Mouse (Mus musculus) kidney, postnatal 25 days (tissue): ENCODE measurements at regions not wholly inside any gene's neighbourhood (a gene's known extent, or its start where the extent isn't known, plus 50 kb on each side); places are given as distances from the start of the nearest gene placed in this dataset.

Experiments used
- DNase-seq, 2 experiments: peaks; one replicate each; pipeline ENCODE4 v3.0.0; 2021; ENCODE audit warnings: mixed read lengths in 2 of 2

DNA sequence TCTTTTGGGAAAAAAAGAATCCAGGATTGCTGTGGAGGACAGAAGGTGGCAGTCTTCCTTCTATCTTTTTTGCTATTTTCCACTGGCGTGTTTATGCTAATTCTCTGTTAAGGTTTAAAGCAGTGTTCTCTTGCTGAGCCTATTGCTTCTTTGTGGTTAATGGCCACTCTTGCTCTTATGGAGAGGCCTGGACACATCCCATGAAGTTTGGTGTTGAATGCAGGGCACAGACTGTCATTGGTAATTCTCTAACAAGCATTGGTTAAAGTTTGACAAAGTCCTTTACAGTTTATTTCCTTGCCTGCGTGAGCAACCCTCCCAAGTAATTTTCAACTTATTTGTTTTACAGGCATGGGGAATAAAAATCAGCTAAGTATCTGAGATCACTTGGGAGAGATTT is 165.1 kb upstream of the Pdcd1 start:
- DNase-seq = no peak

DNA sequence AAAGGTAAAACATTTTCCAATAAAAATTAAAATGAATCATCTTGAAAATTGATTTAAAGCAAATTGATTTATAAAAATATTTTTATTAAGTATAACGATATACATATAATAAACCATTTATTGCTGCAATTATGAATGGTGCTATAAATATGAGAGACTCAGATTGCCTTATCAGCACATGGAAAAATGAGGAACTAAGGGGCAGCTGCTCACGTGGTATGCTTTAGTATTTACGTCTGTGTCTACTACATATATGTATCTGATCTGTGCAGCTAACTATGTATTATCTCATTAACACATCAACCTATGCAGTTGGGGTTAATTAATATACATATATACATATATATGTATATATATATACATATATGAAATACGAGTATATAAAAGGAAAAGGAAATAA is 156.6 kb upstream of the Pdcd1 start:
- DNase-seq = no peak

DNA sequence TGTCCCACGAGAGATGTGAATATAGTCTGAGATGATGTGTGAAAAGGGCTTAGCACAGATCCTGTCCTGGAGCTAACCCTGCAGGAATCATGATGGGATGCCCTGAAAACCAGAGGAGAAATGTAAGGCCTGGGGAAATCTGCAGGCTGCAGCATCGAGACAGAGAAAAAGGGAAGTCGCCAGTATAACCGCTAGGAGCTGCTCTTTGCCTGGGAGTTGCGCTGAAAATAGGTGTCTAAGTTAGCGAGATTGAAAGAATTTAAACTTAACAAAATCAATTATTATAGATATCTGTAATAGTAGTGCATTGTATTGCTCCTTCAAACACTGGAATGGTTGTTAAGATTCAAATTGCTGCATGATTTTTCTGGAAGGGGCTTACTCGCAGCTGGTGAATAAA is 155.5 kb upstream of the Pdcd1 start:
- DNase-seq = no peak

DNA sequence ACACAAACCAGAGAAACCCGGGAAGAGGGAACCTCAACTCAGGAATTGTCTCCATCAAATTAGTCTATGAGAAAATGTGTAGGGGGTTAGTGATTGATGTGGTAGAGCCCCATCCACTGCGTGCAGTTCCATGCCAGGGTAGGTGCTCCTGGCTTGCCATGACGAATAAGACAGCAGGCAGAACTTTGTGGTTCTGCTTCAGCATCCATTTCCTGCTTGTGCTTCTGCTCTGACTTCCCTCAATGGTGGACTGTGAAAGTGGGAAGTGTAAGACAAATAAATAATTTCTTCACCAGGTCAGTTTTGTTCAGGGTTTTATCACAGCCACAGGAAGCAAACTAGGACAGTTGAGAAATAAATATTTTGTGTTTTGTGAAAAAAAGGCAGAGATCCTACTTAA is 150.9 kb upstream of the Pdcd1 start:
- DNase-seq = no peak

GRCm38 (mm10) chr1:94183876-94184275 is 131.5 kb upstream of the Pdcd1 start:
- no peak for DNase-seq

- DNase-seq = no peak
Measured at GRCm38 (mm10) chr1:94149958-94150357, 97.6 kb upstream of the Pdcd1 start.

DNA sequence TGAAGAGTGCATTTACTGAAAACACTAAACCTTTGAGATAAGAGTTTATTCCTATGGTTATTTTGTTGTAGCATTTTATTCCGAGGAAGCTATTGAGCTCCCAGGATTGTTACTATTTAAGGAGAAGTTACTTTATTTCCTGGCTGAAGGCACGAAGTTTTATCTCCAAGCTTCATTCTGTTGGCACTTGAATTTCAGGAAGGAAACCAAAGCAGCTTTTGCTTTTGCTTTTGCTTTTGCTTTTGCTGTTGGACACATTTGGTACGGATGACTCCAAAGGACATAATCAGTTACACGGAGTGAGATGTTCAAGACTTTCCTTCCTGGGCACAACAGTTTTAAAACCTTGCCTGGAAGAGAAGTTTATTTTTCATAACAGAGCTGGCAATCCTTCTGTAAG is 94.7 kb upstream of the Pdcd1 start:
- DNase-seq = no peak

DNA sequence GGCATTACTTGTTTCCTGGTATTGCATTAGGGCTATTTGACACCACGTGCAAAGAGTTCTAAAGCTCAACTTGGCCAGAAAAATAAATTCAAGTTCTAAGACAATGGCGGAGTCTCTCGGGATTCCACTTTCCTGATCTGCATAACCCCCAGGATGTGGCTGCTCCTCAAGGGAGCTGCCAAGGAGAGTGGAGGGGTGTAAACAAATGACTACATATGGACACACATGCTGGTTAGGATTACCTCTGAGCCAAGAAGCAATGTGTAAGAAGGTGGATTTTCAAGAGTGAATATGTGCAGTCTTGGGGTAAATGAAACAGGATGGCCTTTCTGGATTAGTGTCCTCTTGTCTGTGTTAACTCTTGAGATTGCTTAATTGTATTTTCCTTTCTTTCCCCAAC is 88.2 kb upstream of the Pdcd1 start:
- DNase-seq = no peak

- no peak for DNase-seq
Measured at GRCm38 (mm10) chr1:94139445-94140062, 87.2 kb upstream of the Pdcd1 start.

DNA sequence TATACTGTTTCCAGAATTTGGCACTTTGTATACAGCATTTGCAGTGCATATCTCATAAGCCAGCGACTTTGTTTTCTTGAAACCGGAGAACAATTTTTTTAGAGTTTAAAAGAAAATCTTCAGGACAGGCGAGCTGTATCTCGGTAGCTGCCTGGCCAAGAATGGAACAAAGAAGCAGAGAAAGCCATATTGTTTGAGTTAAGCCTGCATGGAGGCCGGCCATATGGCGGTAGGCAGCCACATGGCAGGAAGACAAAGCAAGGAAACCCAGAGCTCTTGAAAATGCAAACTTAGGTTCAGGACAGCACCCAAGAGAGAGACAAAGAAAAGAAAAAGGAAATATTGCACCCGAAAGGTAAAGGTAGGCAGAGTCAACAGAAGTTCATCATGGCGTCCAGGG is 84.4 kb upstream of the Pdcd1 start:
- no peak for DNase-seq
